ENCODE assay signal across 13 mouse cellular contexts in genomic region chr2:27644547-27645120, GRCm38 (mm10). TPM values are rescaled to one million over a fixed set of nuclear protein-coding genes. Genes with fewer than 3 reads are reported as not detected.
DNase-seq lines count a peak whose midpoint lies in the region; ATAC-seq lines count a peak whose summit lies in the region.
"Had no signal": no experiment of that assay in that cellular context is flagged by ENCODE, and none has a peak within 500 bp of the region (broad histone marks: within the 10 kb centered on the region; RNA-seq: fewer than 3 reads in every experiment).

No protein-coding gene starts in this region.

- no peaks in the 10 kb centered on the region for H3K36me3 ChIP-seq in kidney, embryonic 16.5 days (ENCODE audit: insufficient read depth, low read length)
- H3K36me3 ChIP-seq in heart, embryonic 15.5 days = no peaks in the 10 kb centered on the region
- H3K36me3 ChIP-seq in hindbrain, embryonic 12.5 days = no peaks in the 10 kb centered on the region

- no peaks in the 10 kb centered on the region for H3K27me3 ChIP-seq in kidney, embryonic 16.5 days (ENCODE audit: insufficient read depth, low read length)
- 0 out of 2 replicates have a peak, but pooled peaks cover 3% of the 10 kb centered on the region for H3K27me3 ChIP-seq in heart, embryonic 15.5 days
- peaks cover 5% of the 10 kb centered on the region for H3K27me3 ChIP-seq in hindbrain, embryonic 12.5 days

- no peak overlapping the region for H3K4me2 ChIP-seq in kidney, embryonic 16.5 days (replicated peaks; ENCODE audit: low read depth, low read length)
- H3K4me2 ChIP-seq in heart, embryonic 15.5 days = no peak overlapping the region
- no peak overlapping the region for H3K4me2 ChIP-seq in hindbrain, embryonic 12.5 days (replicated peaks)

- H3K9ac ChIP-seq in kidney, embryonic 16.5 days (replicated peaks; ENCODE audit: low read length) = no peak overlapping the region
- no peak overlapping the region for H3K9ac ChIP-seq in heart, embryonic 15.5 days
- H3K9ac ChIP-seq in hindbrain, embryonic 12.5 days = no peak overlapping the region
- H3K9ac ChIP-seq: liver, embryonic 14.5 days had no signal

- WGBS in kidney, embryonic 16.5 days = 35% methylated on average over 5 of the region's 5 CpGs
- 23% methylated on average over 5 of the region's 5 CpGs for WGBS in heart, embryonic 15.5 days
- 35% methylated on average over 5 of the region's 5 CpGs for WGBS in hindbrain, embryonic 12.5 days

- no peak overlapping the region for H3K27ac ChIP-seq in kidney, embryonic 16.5 days (ENCODE audit: low read length)
- peak overlapping the region; percentile 57 for H3K27ac ChIP-seq in heart, embryonic 15.5 days
- no peak overlapping the region for H3K27ac ChIP-seq in hindbrain, embryonic 12.5 days
- H3K27ac ChIP-seq: liver, embryonic 14.5 days had no signal

- H3K9me3 ChIP-seq in kidney, embryonic 16.5 days (ENCODE audit: low read length) = no peaks in the 10 kb centered on the region
- H3K9me3 ChIP-seq in heart, embryonic 15.5 days (replicated peaks) = no peaks in the 10 kb centered on the region
- no peaks in the 10 kb centered on the region for H3K9me3 ChIP-seq in hindbrain, embryonic 12.5 days (replicated peaks)

- DNase-seq in adrenal gland, postnatal 14 days = peak; percentile 38
- DNase-seq in adrenal gland, adult 8-10 months = no peak
- DNase-seq in kidney, postnatal 25 days = peak; percentile 7 to 47
- DNase-seq in ZHBTc4 (ENCODE audit: low read depth, low spot score) = peak; percentile 92
- DNase-seq in frontal cortex, postnatal 25 days (ENCODE audit: low spot score in 2 of 2) = no peak
- DNase-seq: cerebellum, adult 9-11 months; gastrocnemius, postnatal 36 days; thymus, postnatal 25 days had no signal

- no peak for ATAC-seq in kidney, embryonic 16.5 days (ENCODE audit: low FRiP score, low TSS enrichment)
- no peak; the same call in 1 of the 2 replicates for ATAC-seq in heart, embryonic 15.5 days (replicated peaks; ENCODE audit: insufficient number of reproducible peaks, insufficient read depth, low FRiP score, low read depth)
- ATAC-seq in hindbrain, embryonic 12.5 days (ENCODE audit: low FRiP score) = no peak
- ATAC-seq: inflammation-experienced regulatory T-cells, adult 6 months had no signal

- H3K4me1 ChIP-seq in kidney, embryonic 16.5 days (ENCODE audit: insufficient read depth, low read length) = 0 out of 2 replicates have a peak, but pooled peaks cover 3% of the 10 kb centered on the region
- H3K4me1 ChIP-seq in heart, embryonic 15.5 days (replicated peaks) = peaks cover 25% of the 10 kb centered on the region
- peaks cover 21% of the 10 kb centered on the region for H3K4me1 ChIP-seq in hindbrain, embryonic 12.5 days

- H3K4me3 ChIP-seq in kidney, embryonic 16.5 days (ENCODE audit: low read length) = no peak overlapping the region
- no peak overlapping the region for H3K4me3 ChIP-seq in heart, embryonic 15.5 days
- no peak overlapping the region for H3K4me3 ChIP-seq in hindbrain, embryonic 12.5 days

RNA-seq across cellular contexts. Expression of gene Rxra, which starts 31.6 kb away (rescaled TPM):
- total RNA-seq in adrenal gland, postnatal 14 days (2021) = 46.5 and 62.1 TPM in 2 replicates
- total RNA-seq in adrenal gland, adult 8-10 months (2022) = 10 to 100 TPM; 51.3 to 64.4 (median 56.7) TPM
- polyA plus RNA-seq in kidney, embryonic 16.5 days (2015; fragmentation: Nextera tagmentation; extraction: Ambion mirVana) = 11.0 and 11.6 TPM in 2 replicates
- polyA plus RNA-seq in heart, embryonic 15.5 days (2015; fragmentation: Nextera tagmentation; extraction: Ambion mirVana) = 6.6 and 9.5 TPM in 2 replicates
- 11.1 and 11.2 TPM in 2 replicates for polyA plus RNA-seq in hindbrain, embryonic 12.5 days (2016; fragmentation: Nextera tagmentation; extraction: Ambion mirVana)

Comparison
In these comparisons a context has a peak if more than half of its experiments do, and no peak if none do; other contexts are left out.
1. DNase-seq: peak in adrenal gland, postnatal 14 days (single experiment), kidney, postnatal 25 days (2 of 2) and ZHBTc4 (single experiment); none in adrenal gland, adult 8-10 months (single experiment) and frontal cortex, postnatal 25 days (0 of 2).